ENCODE assay signal across 23 mouse cellular contexts in the genomic region with DNA sequence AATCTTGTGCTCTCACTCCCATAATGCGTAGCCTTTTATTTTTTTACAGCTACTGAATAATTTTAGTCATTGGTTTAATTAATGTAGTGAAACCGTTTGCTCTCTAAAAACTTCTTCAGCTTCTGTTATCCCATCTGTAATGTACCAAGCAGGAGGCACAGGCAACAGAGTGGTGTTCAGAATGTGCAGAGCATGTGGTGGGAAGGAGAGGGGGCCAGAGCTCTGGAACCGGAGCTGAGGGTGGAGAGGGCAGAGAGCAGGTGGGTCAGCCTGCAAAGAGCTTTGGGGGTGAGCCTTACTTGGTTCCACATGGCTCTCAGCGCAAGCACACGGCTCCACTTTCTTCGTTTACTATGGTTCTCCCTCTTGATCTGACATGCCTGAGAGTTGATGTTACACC.
DNase-seq lines count a peak whose midpoint lies in the region; TF ChIP-seq lines count a peak whose summit lies in the region.
"Had no signal": no experiment of that assay in that cellular context is flagged by ENCODE, and none has a peak within 500 bp of the region (broad histone marks: within the 10 kb centered on the region; RNA-seq: fewer than 3 reads in every experiment).

No protein-coding gene starts in this region.

- peaks cover 13% of the 10 kb centered on the region; the same call in 1 of the 2 replicates for H3K27me3 ChIP-seq in embryonic facial prominence, embryonic 10.5 days (replicated peaks; ENCODE audit: low read depth, poor library complexity, severe bottlenecking)
- H3K27me3 ChIP-seq: heart, embryonic 12.5 days; liver, embryonic 15.5 days had no signal

- WGBS in embryonic facial prominence, embryonic 10.5 days = 53% methylated on average over 6 of the region's 6 CpGs

- TF ChIP-seq CTCF in brain, embryonic 14.5 days (IDR thresholded peaks at IDR 0.05; ENCODE audit: borderline replicate concordance, extremely low read depth, insufficient read depth, insufficient read length) = no peak

- peaks cover 19% of the 10 kb centered on the region for H3K4me1 ChIP-seq in embryonic facial prominence, embryonic 10.5 days
- H3K4me1 ChIP-seq: embryonic facial prominence, embryonic 13.5 days; heart, embryonic 12.5 days; liver, embryonic 15.5 days had no signal

- no peaks in the 10 kb centered on the region for H3K9me3 ChIP-seq in embryonic facial prominence, embryonic 10.5 days
- H3K9me3 ChIP-seq: embryonic facial prominence, embryonic 13.5 days; heart, embryonic 12.5 days; limb, embryonic 15.5 days; liver, embryonic 15.5 days had no signal

- intact Hi-C loops in heart, postnatal 36 days (cut with DNase I) = no loop called here

- H3K36me3 ChIP-seq in embryonic facial prominence, embryonic 10.5 days (replicated peaks) = no peaks in the 10 kb centered on the region
- H3K36me3 ChIP-seq: embryonic facial prominence, embryonic 13.5 days; heart, embryonic 12.5 days; limb, embryonic 15.5 days; liver, embryonic 15.5 days had no signal

- peak; percentile 36 for DNase-seq in brain, embryonic 14.5 days (ENCODE audit: low read depth)
- DNase-seq in embryonic facial prominence, embryonic 10.5 days (ENCODE audit: low spot score) = peak; percentile 55
- peak; percentile 25 for DNase-seq in layer of hippocampus, adult 11-12 months (ENCODE audit: low spot score)
- DNase-seq in layer of hippocampus, postnatal 14 days (ENCODE audit: low spot score in 2 of 2) = peak; percentile 45 to 62
- no peak for DNase-seq in cerebellum, adult 11 months
- no peak for DNase-seq in adrenal gland, adult (ENCODE audit: inconsistent age in 2 of 2, low spot score in 1 of 2)
- no peak for DNase-seq in heart, postnatal 36 days
- DNase-seq: adrenal gland, adult 8-10 months; cerebellum, adult 9-10 months; gastrocnemius, postnatal 10 days; heart, adult 11 months; heart, postnatal 10 days; kidney, postnatal 25 days; lung, postnatal 4 days; midbrain, embryonic 14.5 days; right cerebral cortex, postnatal 14 days; thymus, postnatal 36 days had no signal

- no peak for TF ChIP-seq POLR2A in brain, embryonic 14.5 days (IDR thresholded peaks at IDR 0.05; ENCODE audit: borderline replicate concordance, extremely low read depth, insufficient read depth, insufficient read length, poor library complexity, severe bottlenecking)

- 0 out of 2 replicates have a peak overlapping the region, but pooled peaks have one; percentile 19 for H3K27ac ChIP-seq in embryonic facial prominence, embryonic 10.5 days (replicated peaks)
- H3K27ac ChIP-seq: embryonic facial prominence, embryonic 13.5 days; hindbrain, postnatal 0 days; limb, embryonic 15.5 days; liver, embryonic 15.5 days had no signal

- no peak overlapping the region for H3K4me3 ChIP-seq in embryonic facial prominence, embryonic 10.5 days
- H3K4me3 ChIP-seq: embryonic facial prominence, embryonic 13.5 days; erythroblast, embryonic 14.5 days; heart, embryonic 12.5 days; limb, embryonic 15.5 days; liver, embryonic 15.5 days had no signal

Comparison
In these comparisons a context has a peak if more than half of its experiments do, and no peak if none do; other contexts are left out.
1. DNase-seq: peak in brain, embryonic 14.5 days (single experiment), embryonic facial prominence, embryonic 10.5 days (single experiment), layer of hippocampus, adult 11-12 months (single experiment) and layer of hippocampus, postnatal 14 days (2 of 2); none in cerebellum, adult 11 months (single experiment), adrenal gland, adult (0 of 2) and heart, postnatal 36 days (0 of 2).